Mouse (Mus musculus) monocyte, adult 5-6 weeks (primary cell): Measurements from ENCODE around the gene Tfap4. TPM values are rescaled to one million over a fixed set of nuclear protein-coding genes. Genes with fewer than 3 reads are reported as not detected.
"Not testable (repeated sequence)": the region's sequence is repeated elsewhere in the genome, so short reads cannot be mapped to it uniquely, and the experiment has no call there.

Experiments
- ATAC-seq: fragments of 153-309, 156-312 bp; replicated peaks from 2 replicates; pipeline ENCODE4 v1.8.0; 2017; ENCODE audit warnings: mild to moderate bottlenecking; ENCODE audit not compliant: low TSS enrichment, insufficient number of reproducible peaks, severe bottlenecking, poor library complexity, low FRiP score
- total RNA-seq: library from RNA; stranded (forward); fragments of 200-1000, 200-491, 200-594 nt; gene quantifications from 3 replicates; pipeline ENCODE4 v1.2.3, GENCODE M21; 2017

Gene Tfap4
- total RNA-seq, 1 experiment from 2014 or later: 14.0 TPM

DNA sequence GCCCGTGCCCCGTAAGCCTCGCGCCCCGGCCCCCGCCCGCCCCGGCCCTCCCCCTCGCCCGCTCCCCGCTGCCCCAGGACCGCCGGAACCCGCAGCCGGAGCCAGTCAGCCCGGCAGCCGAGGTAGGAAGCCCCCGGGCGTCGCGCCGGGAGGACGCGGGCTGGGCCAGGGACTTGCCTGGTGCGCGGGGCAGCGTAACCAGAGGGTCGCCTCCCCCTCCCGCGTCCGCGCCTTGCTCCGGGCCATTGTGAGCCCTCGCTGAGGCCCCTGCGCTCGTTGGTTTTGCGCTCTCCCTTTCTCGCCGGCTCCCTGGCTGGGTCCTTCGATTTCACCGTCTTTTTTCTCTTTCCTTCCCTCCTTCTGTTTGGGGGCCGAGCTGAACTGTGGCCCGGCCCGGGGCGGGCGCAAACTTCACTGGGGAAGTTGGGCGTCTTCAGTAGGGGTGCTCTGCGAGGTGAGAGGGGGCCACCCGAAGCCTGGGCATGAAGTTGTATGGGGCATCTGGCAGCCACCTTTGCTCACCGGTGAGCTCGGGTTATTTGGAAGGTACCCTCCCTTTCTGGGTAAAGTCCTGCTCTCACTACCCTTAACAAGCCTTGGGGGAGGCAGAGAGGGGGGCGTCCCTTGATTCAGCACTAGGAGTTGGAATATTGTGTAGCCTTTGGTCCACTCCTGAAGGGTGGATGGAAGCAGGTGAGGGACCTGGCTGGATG lies 35.3 kb upstream of the Tfap4 start:
- no peak for ATAC-seq

DNA sequence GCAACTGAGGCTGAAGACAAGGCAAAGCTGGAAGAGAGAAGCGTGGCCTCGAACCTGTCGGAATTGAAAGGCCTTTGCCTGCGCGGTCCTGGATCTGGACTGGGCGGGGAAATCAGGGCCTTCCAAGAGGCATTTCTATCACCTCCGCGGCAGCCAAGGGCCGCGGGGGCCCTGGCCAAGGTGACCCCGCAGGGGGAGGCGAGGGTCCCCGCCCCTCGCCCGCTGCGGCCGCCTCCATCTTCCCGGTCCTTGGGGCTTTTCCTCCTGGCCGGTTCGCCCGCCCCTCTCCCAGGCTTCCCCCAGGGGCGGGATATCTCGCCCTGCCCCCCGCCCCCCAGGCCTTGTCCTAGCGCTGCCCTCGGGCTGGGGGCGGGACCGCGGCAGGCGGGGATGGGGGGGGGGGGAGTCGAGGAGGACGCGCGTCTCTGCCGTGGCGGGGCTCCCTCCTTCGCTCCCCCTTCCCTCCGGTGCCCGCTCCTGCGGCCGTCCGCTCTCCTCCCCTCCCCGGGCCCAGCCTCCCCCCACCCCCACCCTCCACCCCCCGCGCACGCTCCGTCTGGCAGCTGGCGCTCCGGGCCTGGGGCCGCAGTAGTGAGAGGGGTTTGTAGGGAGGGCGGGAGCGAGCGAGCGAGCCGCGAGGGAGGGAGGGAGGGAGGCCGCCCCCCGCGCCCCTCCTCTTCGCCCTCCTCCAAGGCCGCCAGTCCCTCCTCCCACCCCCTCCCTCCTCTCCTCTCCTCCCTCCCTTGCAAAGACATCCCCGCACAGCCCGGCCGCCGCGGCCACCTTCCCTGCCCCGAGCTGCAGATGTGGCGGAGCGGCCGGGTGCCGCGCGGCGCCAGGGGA lies 34.5 kb upstream of the Tfap4 start, which contains the start of gene Glis2:
Gene Glis2 (plus strand): TSS at position 743 of the 843 bp plus-strand sequence.
- ATAC-seq: no peak

DNA sequence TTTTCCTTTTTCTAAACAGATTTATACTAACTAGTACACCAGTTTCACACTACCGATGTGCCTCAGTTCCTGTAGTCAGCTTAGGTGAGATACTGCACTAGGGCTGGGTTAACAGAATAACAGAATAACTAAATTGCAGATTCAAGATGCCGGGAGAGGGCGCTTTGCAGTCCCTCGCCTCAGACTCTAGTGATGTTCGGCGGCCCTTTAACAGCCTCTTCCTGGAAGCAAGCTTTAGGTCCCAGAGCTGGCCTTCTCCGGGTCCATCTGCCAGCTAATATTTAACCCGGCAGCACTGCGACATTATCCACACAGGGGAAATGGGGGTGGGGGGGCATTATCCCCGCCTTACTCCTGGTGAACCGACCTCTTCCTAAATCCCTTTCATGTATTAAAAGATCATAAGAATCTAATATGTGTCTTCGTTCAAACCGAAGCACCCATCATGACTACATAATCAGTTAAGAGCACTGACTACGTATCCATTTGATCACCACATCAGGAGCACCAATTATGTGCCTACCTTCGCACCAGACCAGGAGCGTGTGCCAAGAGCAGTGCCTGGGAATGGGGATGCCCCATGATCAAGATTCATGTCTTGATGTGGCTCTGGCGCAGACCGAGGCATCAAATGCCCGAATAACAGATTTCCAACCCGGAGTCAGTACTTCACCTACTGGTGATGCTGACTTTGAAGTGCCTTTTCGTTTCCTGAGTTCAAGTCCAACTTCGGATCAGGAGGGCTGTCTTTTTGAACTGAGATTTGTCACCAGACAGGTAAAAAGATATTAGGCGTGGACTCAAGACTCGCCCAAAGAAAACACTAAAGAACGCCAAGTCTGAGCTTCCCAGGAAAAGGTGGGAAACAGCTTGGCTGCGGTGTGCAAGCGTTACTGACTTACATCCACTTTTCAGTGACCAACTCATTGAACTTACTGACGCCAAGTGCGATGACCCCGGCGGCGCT lies 33.5 kb upstream of the Tfap4 start:
- no peak for ATAC-seq

DNA sequence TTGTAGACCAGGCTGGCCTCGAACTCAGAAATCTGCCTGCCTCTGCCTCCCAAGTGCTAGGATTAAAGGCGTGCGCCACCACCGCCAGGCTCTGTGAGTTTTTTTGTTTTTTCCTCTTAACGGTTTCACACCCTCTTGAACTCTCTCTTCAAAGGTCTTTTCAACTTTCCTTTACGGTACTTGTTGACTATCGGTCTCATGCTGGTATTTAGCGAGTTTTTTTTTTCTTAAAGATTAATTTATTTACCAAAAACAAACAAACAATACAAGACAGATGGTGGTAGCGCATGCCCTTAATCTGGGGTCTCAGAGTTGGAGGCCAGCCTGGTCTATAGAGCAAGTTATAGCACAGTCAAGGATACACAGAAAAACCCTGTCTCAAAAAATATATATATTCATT lies 30.6 kb upstream of the Tfap4 start:
- no peak for ATAC-seq

DNA sequence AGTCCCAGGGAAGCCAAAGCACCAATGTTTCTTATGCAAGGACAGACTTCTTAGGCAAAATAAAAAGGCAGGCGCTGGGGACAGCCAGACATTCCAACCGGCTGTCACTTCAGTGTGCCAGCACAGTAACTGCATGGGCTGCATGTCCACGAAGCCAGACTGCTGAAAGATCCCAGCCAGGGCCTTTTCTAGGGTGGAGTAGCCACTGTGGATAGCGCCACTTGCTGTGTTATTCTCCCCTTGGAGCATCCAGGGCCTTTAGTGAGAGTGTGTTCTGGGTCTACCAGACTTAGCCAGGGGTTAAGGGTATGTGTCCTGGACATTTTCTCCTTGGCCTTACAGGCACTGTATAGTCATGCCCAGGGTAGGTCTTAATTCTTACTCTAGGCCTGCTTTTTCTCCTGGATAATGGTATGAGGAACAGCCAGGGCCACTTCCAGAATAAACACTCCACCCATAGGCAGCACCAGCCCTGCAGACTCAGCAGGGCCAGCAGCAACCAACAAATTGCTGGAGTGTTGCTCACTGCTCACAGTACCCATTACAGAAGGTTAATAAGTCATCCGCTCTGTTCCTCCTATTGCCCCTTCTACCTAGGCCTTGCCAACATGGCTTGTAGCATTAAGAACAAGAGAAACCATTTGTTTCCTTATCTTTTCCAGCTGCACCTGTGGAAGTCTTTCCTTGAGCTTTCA lies 28.0 kb upstream of the Tfap4 start:
- ATAC-seq: no peak

DNA sequence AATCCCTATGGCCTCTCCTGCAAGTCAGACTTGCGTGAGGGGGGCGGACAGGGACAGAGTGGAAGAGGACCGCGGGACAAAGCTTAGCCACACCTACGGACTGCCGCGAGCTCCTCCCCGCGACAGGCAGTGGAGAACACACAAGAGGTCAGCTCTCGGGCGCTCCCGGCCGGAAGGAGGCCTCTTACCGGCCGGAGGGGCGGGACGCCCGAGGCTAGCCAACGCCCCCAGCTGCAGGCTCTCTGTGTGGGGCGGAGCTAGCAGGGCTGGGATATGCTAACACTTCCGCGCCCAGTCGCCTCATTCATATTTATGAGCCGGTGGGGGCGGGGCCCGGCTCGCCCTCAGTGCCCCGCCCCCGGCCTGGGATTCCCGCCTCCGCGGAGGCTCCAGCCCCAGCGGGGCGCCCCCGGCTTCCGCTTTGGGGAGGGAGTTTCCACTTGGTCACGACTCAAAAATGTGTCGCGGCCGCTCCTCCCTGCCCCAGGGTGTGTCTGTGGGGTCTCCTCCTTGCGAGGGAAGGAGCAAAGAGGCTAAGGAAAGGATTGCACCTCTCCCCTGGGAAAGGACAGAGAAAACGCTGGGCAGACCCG lies 27.0 kb upstream of the Tfap4 start:
- peak; percentile 95 for ATAC-seq

DNA sequence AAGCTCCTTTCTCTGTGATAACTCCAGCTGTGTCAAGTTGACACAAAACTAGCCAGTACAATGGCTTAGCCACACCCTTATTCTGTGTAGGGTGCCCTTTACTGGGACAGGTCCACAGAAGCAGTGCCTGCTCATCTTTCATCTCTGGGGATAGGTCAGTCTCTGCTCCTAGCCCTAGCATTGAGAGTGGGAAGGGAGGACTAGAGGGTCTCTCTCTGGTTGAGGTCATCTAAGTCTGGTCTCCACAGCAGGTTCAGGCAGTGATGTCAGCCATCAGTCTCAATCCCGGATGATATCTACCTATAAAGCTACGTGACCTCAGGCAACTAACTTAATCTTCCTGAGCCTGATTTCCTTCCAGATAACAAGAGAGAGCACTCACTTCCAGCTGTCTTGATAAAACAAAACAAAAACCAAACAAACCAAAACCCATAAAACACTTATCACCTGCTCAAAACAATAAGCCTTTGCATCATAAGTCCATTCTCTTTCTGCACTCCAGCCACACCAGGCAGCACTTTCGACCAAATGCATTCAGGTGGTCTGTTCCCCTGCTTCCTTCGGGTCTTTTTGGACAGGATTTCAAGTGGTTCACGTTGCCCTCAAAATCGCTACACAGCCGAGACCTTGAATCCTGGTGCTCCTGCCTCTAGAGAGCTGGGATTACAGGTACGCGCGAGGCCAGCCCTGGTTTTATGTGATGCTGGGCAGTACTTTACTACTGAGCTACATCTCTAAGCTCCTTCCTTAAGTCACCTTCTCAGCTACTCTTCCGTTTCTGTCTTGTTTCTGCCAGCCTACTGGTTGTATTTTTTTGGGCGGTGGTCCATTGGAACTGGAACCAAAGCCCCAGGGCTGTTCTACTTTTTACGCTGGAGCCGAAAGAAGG lies 26.2 kb upstream of the Tfap4 start:
- peak; percentile 10; the same call in 1 of the 2 replicates for ATAC-seq

DNA sequence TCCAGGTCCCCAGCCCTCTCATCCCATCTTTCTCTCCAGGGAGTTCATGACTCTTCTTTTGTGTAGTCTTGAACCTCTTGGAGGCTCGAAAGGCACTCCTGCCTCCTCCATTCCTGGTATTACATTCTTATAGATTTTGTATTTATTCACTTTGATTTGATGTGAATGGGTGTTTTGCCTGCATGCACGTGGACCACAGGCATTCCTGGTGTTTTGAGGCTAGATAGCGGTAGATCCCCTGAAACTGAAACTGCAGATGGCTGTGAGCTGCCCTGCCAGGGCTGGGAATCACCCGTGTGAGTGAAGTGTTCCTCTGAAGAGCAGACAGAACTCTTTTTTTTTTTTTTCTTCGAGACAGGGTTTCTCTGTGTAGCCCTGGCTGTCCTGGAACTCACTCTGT lies 24.8 kb upstream of the Tfap4 start:
- no peak for ATAC-seq

DNA sequence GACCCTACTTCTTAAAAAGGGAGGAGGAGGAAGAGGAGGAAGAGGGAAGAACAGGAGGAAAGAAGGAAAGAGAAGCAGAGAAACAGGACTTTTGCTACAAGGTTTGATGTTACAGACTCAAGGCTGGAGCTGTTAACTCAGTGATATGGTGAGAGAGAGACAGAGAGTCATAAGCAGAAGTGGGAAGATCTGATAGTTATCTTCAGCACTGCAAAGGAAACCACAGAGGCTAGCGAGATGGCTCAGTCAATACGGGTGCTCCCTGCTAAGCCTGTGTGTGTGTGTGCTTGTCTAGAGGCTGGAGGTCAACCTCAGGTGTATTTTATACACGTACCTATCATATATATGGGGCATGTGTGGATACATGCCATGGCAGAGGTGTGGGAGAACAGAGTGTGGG lies 24.2 kb upstream of the Tfap4 start:
- ATAC-seq: no peak

DNA sequence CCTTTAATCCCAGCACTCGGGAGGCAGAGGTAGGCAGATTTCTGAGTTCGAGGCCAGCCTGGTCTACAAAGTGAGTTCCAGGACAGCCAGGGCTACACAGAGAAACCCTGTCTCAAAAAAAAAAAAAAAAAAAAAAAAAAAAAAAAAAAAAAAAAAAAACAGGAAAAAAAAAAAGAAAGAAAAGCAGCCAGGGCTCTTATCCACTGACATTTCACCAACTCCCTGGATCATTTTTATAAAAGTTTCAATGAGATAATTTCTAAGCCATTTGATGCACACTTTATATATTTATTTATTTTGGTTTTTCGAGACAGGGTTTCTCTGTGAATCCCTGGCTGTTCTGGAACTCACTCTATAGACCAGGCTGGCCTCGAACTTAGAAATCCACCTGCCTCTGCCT lies 21.5 kb upstream of the Tfap4 start:
- not testable (repeated sequence) for ATAC-seq

DNA sequence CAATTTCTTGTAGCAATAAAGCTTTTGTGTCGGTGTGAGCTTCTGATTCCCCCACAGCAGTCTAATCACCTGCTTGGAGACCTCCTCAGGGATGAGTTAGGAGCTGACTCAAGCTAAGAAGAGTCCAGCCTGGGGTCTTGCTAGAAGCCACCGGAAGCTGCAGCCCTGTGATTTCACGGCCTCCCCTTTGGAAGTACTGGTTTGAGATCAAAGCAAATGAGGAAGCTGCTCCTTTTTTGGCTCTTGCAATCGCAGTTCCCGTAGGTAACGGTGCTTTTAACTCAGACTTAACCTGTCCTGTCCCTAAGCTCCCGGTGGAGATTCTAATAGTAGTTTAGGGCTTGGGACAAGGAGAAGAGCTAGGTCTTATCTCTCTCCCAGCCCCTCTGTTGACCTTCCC lies 19.0 kb upstream of the Tfap4 start:
- no peak for ATAC-seq

DNA sequence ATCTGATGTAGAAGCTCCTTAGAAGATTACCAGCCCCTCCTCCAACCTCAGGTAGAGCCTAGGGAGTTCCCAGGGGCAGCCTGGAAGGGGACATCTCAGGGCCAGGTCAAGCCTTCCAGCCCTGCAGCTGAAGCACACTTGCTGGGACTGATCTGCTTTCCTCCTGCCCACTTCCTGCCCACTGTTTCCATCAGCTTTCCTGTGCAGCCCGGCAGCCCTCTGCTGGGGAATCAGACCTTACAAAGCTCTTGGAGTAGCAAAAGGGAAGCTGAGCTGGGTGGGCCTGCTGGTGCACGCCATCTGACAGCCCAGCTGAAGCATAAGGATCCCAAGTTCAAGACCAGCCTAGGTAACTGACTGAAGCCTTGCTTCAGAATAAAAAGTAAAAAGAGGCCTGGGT lies 17.2 kb upstream of the Tfap4 start:
- no peak for ATAC-seq

DNA sequence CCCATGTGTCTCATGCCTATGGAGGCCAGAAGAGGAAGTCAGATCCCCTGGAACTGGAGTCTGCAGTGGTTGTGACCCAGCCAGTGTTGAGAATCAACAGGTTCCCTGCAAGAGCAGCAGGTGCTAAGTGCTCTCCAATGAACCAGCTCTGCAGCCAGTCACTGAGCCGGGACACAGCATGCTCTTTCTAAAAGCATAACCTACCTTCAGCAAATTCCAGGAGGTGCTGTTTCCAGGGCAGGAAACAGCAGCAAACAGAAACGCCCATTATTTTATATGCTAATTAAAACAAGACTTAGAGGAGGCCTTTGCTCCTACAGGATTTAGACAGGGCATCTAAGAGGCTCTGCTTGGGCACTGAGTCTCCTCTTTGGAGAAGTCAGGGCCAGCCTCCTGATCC lies 16.4 kb upstream of the Tfap4 start:
- no peak for ATAC-seq

DNA sequence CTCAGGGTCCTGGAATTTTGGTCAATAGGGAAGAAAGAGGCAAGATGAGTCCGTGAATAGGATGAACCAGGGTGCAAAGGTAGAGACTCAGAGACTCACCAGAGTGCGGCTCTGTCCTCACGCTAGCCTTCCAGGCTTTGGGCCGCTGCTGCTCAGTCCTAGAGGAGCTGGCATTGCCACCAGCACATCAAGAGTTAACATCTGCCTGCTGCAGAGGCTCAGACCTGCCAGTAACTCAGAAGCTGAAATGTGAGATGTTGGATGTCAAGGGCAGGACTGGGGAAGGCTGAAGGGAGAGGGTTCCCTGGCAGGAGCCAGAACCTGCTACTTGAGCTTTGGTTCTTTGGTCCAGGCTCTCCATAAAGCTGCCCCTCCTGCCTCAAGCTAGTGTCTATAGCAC lies 11.1 kb upstream of the Tfap4 start:
- no peak for ATAC-seq

DNA sequence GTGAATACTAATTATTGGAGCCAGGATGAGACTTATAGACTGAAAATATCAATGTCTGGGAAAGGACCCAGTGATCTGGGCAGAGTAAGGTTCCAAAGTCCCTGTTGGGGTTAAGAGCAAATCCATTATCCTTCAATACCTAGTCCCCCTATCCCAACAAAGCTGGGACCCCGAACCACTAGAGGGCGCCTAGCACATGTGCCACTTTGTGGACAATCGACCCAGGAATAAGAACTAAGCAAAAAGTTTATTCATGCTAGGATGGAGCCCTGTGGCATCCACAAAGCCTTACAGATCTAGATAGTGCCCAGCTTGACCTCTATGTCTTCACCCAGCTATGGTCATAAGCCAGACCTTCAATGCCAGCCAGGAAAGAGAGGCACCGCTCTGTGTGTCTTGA lies 8.3 kb upstream of the Tfap4 start:
- ATAC-seq: peak; percentile 62; the same call in 1 of the 2 replicates

DNA sequence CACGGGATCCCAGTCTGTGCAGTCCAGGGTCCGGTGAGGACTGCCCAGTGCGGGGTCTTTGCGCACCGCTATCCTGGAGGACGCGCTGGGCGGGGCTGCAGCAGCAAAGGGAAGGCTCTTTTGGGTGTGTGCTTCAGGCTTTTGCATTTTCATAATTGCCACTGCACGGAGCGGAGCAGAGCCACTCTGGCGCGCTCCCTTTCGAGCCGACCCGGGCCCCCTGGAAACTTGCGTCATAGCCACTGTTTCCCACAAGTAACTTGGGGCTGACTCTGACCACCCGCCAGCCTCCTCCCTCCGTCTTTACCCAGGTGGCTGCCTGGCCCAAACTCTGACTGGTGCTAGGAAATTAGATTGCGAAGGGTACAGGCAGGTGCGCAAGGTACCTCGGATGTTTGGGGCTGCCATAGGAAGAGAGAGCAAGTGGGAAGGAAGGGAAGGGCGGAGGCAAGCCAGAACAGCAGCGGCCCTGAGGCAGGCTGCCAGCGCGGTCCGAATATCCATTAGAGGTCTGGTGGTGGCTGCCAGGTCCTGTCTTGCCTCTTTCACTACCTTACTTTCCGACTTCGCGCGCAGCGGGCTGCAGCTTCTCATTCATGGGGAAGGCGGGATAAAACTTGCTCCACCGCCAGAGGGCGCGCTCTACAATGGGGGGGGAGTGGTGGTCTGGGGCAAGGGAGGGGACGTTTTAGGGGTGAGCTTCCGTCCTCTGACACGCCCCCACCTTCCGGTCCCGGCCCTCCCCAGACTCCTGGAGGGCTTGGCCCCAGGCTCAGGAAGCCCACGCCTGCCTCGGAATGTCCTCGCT lies 695 bp upstream of the Tfap4 start:
- ATAC-seq: peak; percentile 14
